Mouse (Mus musculus): ENCODE measurements around the gene Elmsan1.

Elmsan1 gene

GRCm38 (mm10) chr12:84218289-84219120 is at the start of gene Elmsan1:
TSS of gene Elmsan1 (minus strand) at chr12:84218881.
- CTCF ChIA-PET: interaction anchor here in 2 of 4 experiments (0.9 to 1.6 kb wide), 5 partner anchors 15 to 57 kb away, joined by 3 to 6 read pairs (median 3); no protein-coding TSS in a partner anchor
- POLR2A ChIA-PET: interaction anchor here in 3 of 4 experiments (0.7 to 7.8 kb wide), 31 partner anchors 8 to 55 kb away, joined by 3 to 105 read pairs (median 5); no protein-coding TSS in a partner anchor

DNA sequence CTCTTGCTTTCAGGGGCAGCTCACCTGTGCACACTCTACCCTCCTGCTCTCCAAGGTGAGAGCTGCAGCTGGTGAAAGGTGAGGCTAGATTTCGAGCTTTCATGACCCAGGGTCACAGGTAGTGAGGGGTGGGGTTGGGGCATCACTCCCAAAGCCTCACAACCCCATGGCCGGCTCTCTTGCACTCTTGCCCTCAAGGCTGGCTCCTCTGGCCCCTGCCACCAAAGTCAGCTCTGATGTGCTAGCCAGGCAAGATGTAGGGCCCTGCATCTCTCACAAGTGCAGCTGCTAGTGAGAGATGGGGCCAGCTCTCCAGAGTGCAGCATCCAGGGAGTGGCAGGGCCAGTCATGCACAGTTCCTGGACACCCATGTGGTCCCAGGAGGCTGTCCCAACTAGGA is 48.6 kb upstream of the Elmsan1 start:
- ChIA-PET POLR2A (interaction anchor here in 3 of 4 experiments (0.7 to 1.0 kb wide), 3 partner anchors 9 to 50 kb away, joined by 3 to 4 read pairs (median 3); no protein-coding TSS in a partner anchor), CTCF (interaction anchor here in 2 of 4 experiments (1.3 to 1.6 kb wide), 2 partner anchors 9 to 10 kb away, joined by 3 to 4 read pairs; no protein-coding TSS in a partner anchor)

DNA sequence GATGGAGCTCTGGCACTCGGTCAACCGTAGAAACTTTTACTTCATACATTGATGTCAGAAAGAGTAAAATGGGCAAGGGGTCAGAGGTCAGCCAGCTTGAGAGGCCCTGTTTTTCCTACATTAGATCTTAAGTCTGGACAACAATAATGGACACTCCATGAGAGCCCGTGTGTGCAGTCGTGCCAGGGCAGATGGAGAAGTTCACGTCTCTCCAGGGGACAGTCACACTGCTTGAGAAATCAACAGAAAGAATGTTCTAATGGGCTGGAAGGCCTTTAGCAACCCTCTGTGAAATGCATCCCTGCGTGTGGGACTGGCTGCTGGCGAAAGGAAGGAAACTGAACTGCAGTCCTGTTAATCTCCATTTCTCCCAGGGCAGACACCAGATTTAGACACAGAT is 41.7 kb upstream of the Elmsan1 start:
- POLR2A ChIA-PET: interaction anchor here in 1 of 4 experiments (0.9 to 1.1 kb wide), 2 partner anchors 15 to 24 kb away, joined by 3 read pairs; no protein-coding TSS in a partner anchor
- CTCF ChIA-PET: interaction anchor here in 1 of 4 experiments (0.7 kb wide), 1 partner anchor 52 kb away, joined by 3 read pairs; no protein-coding TSS in a partner anchor

DNA sequence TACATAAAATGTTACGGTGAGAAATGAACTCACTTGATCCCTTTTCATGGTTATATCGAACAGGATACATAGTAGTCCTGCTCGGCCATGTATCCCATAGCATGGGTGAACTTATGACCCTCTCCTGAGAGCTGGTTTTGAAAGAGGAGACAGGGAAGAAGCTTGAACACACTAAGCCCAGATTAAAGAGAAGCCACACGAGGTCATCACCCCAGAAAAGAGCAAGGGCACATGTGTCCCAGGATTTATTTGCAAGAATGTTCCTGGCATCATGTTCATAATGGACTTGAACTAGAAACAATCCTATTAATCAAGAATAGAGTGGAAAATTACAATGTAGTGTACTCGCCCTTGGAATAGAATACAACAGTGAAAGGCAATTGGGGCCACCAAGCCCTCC is 36.2 kb upstream of the Elmsan1 start:
- POLR2A ChIA-PET: interaction anchor here in 1 of 4 experiments (0.9 to 1.3 kb wide), 2 partner anchors 67 to 71 kb away, joined by 3 read pairs; no protein-coding TSS in a partner anchor
- CTCF ChIA-PET: interaction anchor here in 1 of 4 experiments (0.6 kb wide), 1 partner anchor 246 kb away, joined by 3 read pairs; no protein-coding TSS in a partner anchor

- POLR2A ChIA-PET: interaction anchor here in 2 of 4 experiments (0.7 to 1.6 kb wide), 2 partner anchors 17 to 29 kb away, joined by 3 to 4 read pairs; no protein-coding TSS in a partner anchor
- CTCF ChIA-PET: no interaction called here
Measured at GRCm38 (mm10) chr12:84252811-84253210, 34.1 kb upstream of the Elmsan1 start.

DNA sequence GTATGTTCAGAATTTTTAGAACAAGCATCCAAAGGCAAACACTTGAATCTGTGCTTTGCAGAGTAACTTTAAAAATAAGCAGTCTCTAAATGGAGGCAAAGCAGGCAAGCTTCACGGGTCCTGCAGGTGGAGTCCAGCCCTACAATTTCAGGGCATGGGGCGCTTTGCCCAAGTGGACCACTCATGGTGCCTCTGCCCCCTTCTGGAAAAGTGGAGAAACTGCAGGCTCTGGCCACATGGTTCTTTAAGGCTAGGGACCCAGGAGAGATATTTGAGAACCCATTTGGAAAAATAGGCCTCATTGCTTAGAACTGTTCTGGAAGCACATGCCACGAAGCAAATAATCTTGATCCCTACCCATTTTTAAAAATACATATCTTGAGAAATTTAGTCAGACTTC is 30.5 kb upstream of the Elmsan1 start:
- ChIA-PET CTCF (interaction anchor here (0.6 to 2.7 kb wide), 16 partner anchors 9 to 368 kb away, joined by 3 to 36 read pairs (median 4); partner anchors contain the start of gene Abcd4 (in 1 of the 4)), POLR2A (interaction anchor here in 3 of 4 experiments (0.7 to 5.0 kb wide), 16 partner anchors 9 to 443 kb away, joined by 3 to 38 read pairs (median 4); partner anchors contain the start of genes Pnma1 (in 1 of the 3) and Zfp410 (in 1 of the 3))

- ChIA-PET POLR2A (interaction anchor here in 3 of 4 experiments (0.5 to 5.0 kb wide), 34 partner anchors 9 to 1184 kb away, joined by 3 to 51 read pairs (median 5); partner anchors contain the start of genes Elmsan1 (in 1 of the 3), Isca2 (in 1 of the 3), Npc2 (in 1 of the 3) and Pnma1 (in 1 of the 3)), CTCF (interaction anchor here (0.5 to 4.2 kb wide), 12 partner anchors 9 to 84 kb away, joined by 3 to 29 read pairs (median 4); no protein-coding TSS in a partner anchor)
Measured at GRCm38 (mm10) chr12:84245683-84246082, 27.0 kb upstream of the Elmsan1 start.

DNA sequence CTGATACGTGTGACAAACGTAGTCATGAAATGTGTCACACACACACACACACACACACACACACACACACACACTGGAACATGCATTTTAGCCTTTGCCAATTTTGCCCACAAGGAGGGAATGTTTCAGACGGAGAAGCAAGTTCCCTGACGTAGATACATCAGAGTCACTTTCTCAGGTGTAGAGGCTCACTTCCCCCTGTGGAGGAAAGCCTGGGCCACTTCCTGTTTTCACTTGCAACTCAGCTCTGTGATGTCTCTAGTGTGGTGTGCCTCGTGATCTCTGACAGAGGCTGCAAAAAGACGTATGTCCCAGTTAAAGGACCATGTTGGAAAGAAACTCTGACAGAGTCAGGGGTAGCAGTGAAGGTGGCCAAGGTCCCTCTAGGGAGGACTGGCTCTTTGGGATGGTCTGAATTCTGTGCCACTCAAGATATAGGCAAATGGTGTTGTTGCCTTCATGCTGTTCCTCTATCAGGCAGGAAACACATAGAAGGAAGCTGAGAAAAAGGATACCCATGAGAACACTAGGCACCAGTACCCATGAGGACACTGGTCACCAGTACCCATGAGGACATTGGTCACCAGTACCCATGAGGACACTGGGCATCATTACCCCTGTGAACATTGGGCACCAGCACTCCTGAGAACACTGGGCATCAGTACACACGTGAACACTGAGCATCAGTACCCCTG is 24.5 kb upstream of the Elmsan1 start:
- POLR2A ChIA-PET: interaction anchor here in 1 of 4 experiments (1.0 kb wide), 1 partner anchor 79 kb away, joined by 3 read pairs; no protein-coding TSS in a partner anchor
- CTCF ChIA-PET: no interaction called here

- CTCF ChIA-PET: interaction anchor here (0.6 to 1.9 kb wide), 7 partner anchors 8 to 1869 kb away, joined by 3 to 7 read pairs (median 5); no protein-coding TSS in a partner anchor
- POLR2A ChIA-PET: interaction anchor here in 3 of 4 experiments (0.5 to 6.5 kb wide), 41 partner anchors 9 to 700 kb away, joined by 3 to 85 read pairs (median 5); partner anchors contain the start of genes Aldh6a1 (in 1 of the 3), Elmsan1 (in 1 of the 3), Lin52 (in 1 of the 3) and Pnma1 (in 1 of the 3)
Measured at GRCm38 (mm10) chr12:84237036-84237435, 18.4 kb upstream of the Elmsan1 start.

GRCm38 (mm10) chr12:84235981-84236752 is 17.5 kb upstream of the Elmsan1 start:
- ChIA-PET POLR2A (interaction anchor here in 3 of 4 experiments (0.5 to 6.5 kb wide), 51 partner anchors 9 to 700 kb away, joined by 3 to 85 read pairs (median 4); partner anchors contain the start of genes Elmsan1 (in 2 of the 3), Acot5 (in 1 of the 3), Aldh6a1 (in 1 of the 3) and Lin52 (in 1 of the 3)), CTCF (interaction anchor here (0.6 to 1.9 kb wide), 10 partner anchors 9 to 621 kb away, joined by 3 to 6 read pairs (median 4); no protein-coding TSS in a partner anchor)

DNA sequence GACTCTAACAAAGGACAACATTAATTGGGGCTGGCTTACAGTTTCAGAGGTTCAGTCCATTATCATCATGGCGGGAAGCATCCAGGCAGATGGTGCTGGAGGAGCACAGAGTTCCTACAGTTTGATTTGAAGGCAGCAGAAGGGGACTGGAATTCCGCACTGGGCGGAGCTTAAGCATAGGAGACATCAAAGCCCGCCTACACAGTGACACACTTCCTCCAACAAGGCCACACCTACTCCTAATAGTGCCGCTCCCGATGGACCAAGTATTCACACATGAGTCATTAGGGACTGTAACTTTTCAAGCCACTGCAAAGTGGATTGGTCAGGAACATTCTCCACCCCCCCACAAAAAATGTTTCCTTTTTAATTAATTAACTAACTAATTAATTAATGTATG is 16.9 kb upstream of the Elmsan1 start:
- CTCF ChIA-PET: interaction anchor here in 3 of 4 experiments (0.6 to 1.9 kb wide), 9 partner anchors 10 to 91 kb away, joined by 3 to 6 read pairs (median 4); no protein-coding TSS in a partner anchor
- POLR2A ChIA-PET: interaction anchor here in 3 of 4 experiments (0.5 to 6.5 kb wide), 42 partner anchors 11 to 639 kb away, joined by 3 to 85 read pairs (median 6); partner anchors contain the start of genes Elmsan1 (in 2 of the 3), Acot5 (in 1 of the 3), Pnma1 (in 1 of the 3) and Ptgr2 (in 1 of the 3)

- CTCF ChIA-PET: no interaction called here
- POLR2A ChIA-PET: interaction anchor here in 2 of 4 experiments (0.9 to 6.5 kb wide), 8 partner anchors 13 to 83 kb away, joined by 3 to 85 read pairs (median 7); no protein-coding TSS in a partner anchor
Measured at GRCm38 (mm10) chr12:84233488-84234100, 14.9 kb upstream of the Elmsan1 start.

GRCm38 (mm10) chr12:84226117-84226840 is 7.6 kb upstream of the Elmsan1 start:
- ChIA-PET POLR2A (interaction anchor here in 3 of 4 experiments (0.5 to 2.6 kb wide), 14 partner anchors 9 to 629 kb away, joined by 3 to 10 read pairs (median 4); partner anchors contain the start of gene Ptgr2 (in 1 of the 3)), CTCF (interaction anchor here in 2 of 4 experiments (0.5 to 0.6 kb wide), 2 partner anchors 31 to 800 kb away, joined by 3 read pairs; no protein-coding TSS in a partner anchor)

GRCm38 (mm10) chr12:84222405-84222961 is 3.8 kb upstream of the Elmsan1 start:
- POLR2A ChIA-PET: interaction anchor here (0.6 to 7.8 kb wide), 12 partner anchors 10 to 670 kb away, joined by 3 to 105 read pairs (median 4); no protein-coding TSS in a partner anchor
- CTCF ChIA-PET: interaction anchor here (0.6 to 0.8 kb wide), 5 partner anchors 17 to 274 kb away, joined by 3 to 4 read pairs (median 4); no protein-coding TSS in a partner anchor
